Mouse (Mus musculus): ENCODE measurements at regions not wholly inside any gene's neighbourhood (a gene's known extent, or its start where the extent isn't known, plus 50 kb on each side); places are given as distances from the start of the nearest gene placed in this dataset.
"Not testable (repeated sequence)": the region's sequence is repeated elsewhere in the genome, so short reads cannot be mapped to it uniquely, and the experiment has no call there.

GRCm38 (mm10) chr9:3116311-3116710 lies 79.6 kb downstream of the Gm10715 start:
- WGBS = 89% methylated on average over 20 of the region's 20 CpGs
- not testable (repeated sequence) for ATAC-seq (ENCODE audit: insufficient read depth); H3K27me3 ChIP-seq (ENCODE audit: insufficient read depth, low read length); H3K4me1 ChIP-seq (ENCODE audit: insufficient read depth); H3K36me3 ChIP-seq (ENCODE audit: insufficient read depth); DNase-seq; H3K4me3 ChIP-seq (ENCODE audit: low read depth, low read length); H3K9ac ChIP-seq; H3K9me3 ChIP-seq (ENCODE audit: low read depth, low read length); H3K27ac ChIP-seq (ENCODE audit: low read depth); H3K4me2 ChIP-seq

GRCm38 (mm10) chr9:3161181-3161580 lies 124.5 kb downstream of the Gm10715 start:
- no peak for ATAC-seq (ENCODE audit: insufficient read depth)
- no peak for TF ChIP-seq CTCF (IDR thresholded peaks at IDR 0.05; ENCODE audit: low read depth)
- Histone ChIP-seq H3K27me3 (ENCODE audit: insufficient read depth, low read length) (no peaks in the 10 kb centered on the region), H3K4me2 (no peak overlapping the region), H3K27ac (ENCODE audit: low read depth) (no peak overlapping the region), H3K9ac (no peak overlapping the region), H3K4me1 (ENCODE audit: insufficient read depth) (no peaks in the 10 kb centered on the region), H3K36me3 (ENCODE audit: insufficient read depth) (no peaks in the 10 kb centered on the region), H3K4me3 (ENCODE audit: low read depth, low read length) (no peak overlapping the region), H3K9me3 (ENCODE audit: low read depth, low read length) (peaks cover 8% of the 10 kb centered on the region; the same call in 1 of the 2 replicates)
- no peak for DNase-seq

- no peak overlapping the region for H3K9ac ChIP-seq
- ATAC-seq (ENCODE audit: insufficient read depth) = no peak
- H3K4me2 ChIP-seq = no peak overlapping the region
- H3K4me3 ChIP-seq (ENCODE audit: low read depth, low read length) = no peak overlapping the region
- DNase-seq = no peak
- no peaks in the 10 kb centered on the region for H3K27me3 ChIP-seq (ENCODE audit: insufficient read depth, low read length)
- no peak for TF ChIP-seq CTCF (IDR thresholded peaks at IDR 0.05; ENCODE audit: low read depth)
- H3K27ac ChIP-seq (ENCODE audit: low read depth) = no peak overlapping the region
- no peaks in the 10 kb centered on the region for H3K4me1 ChIP-seq (ENCODE audit: insufficient read depth)
- H3K36me3 ChIP-seq (ENCODE audit: insufficient read depth) = no peaks in the 10 kb centered on the region
- peaks cover 7% of the 10 kb centered on the region; the same call in 1 of the 2 replicates for H3K9me3 ChIP-seq (ENCODE audit: low read depth, low read length)
These were observed 147.7 kb downstream of the Gm10715 start for GRCm38 (mm10) chr9:3184343-3184742.

DNA sequence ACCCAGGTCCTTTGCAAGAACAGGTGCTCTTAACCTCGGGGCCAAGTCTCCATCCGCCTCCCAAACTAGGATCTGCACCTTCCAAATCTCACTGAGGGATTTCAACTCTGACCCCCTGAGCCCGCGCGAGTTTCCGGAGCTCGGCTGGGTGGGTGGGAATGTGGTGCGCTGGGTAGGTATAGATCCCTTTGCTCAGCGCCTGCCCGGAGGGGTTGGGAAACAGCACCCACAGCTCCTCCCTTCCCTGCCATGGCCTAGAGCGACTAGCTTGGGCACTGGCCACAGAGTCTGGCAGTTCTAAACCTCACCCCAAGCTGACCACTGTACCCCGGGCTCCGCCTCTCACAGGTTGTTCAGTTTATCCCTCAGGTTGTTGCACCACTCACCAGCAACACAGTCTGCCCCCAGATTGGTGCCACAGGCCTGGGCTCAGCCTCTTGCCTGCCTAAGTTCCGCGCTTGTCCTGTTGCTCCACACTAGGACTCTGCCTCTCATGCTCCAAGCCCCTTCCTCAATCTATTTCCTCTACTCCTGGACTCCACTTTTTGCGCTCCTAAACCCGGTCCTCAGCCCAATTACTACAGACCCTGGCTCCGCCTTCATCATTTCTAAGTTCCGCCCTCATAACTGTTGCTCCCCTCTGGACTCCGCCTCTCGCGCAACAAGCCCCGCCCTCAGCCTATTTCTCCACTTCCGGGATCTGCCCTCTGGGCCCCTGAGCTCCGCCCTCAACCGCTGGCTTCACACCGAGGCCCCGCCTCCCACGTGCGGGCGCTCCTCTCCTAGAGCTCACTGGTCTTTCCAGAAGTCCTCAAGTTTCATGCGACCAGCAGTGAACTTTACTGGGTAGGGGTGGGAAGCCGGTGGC lies 135.6 kb upstream of the Alkbh8 start:
- Histone ChIP-seq H3K27me3 (ENCODE audit: insufficient read depth, low read length) (no peaks in the 10 kb centered on the region), H3K9me3 (ENCODE audit: low read depth, low read length) (no peaks in the 10 kb centered on the region), H3K4me1 (ENCODE audit: insufficient read depth) (no peaks in the 10 kb centered on the region), H3K9ac (no peak overlapping the region), H3K4me2 (no peak overlapping the region), H3K4me3 (ENCODE audit: low read depth, low read length) (no peak overlapping the region), H3K36me3 (ENCODE audit: insufficient read depth) (no peaks in the 10 kb centered on the region), H3K27ac (ENCODE audit: low read depth) (no peak overlapping the region)
- no peak for TF ChIP-seq CTCF (IDR thresholded peaks at IDR 0.05; ENCODE audit: low read depth)
- DNase-seq (no peak), ATAC-seq (ENCODE audit: insufficient read depth) (no peak; the same call in 1 of the 2 replicates)
- 36% methylated on average over 33 of the region's 33 CpGs for WGBS

DNA sequence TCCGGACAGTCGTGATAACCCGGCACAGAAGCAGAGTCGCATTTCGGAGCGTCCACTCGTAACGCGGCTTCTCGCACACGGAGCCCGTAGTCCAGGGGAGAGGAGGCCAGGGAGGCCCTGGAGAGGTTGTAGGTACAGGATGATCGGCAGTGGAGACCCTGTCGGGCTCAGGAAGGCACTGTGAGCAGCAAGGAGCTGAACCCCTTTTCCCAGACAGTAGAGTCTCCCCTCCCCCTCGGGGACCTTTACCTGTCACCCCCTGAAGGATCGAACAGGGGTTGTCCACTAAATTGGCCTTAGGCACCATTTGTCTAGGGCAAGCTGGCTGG lies 135.0 kb upstream of the Alkbh8 start:
- H3K36me3 ChIP-seq (ENCODE audit: insufficient read depth); H3K27ac ChIP-seq (ENCODE audit: low read depth); H3K4me3 ChIP-seq (ENCODE audit: low read depth, low read length); H3K27me3 ChIP-seq (ENCODE audit: insufficient read depth, low read length); H3K9me3 ChIP-seq (ENCODE audit: low read depth, low read length); H3K9ac ChIP-seq; ATAC-seq (ENCODE audit: insufficient read depth); H3K4me2 ChIP-seq; DNase-seq; H3K4me1 ChIP-seq (ENCODE audit: insufficient read depth): not testable (repeated sequence)
- 51% methylated on average over 16 of the region's 16 CpGs for WGBS

- H3K4me1 ChIP-seq (ENCODE audit: insufficient read depth); H3K27ac ChIP-seq (ENCODE audit: low read depth); H3K36me3 ChIP-seq (ENCODE audit: insufficient read depth); H3K9ac ChIP-seq; H3K27me3 ChIP-seq (ENCODE audit: insufficient read depth, low read length); ATAC-seq (ENCODE audit: insufficient read depth); DNase-seq; H3K4me3 ChIP-seq (ENCODE audit: low read depth, low read length); H3K9me3 ChIP-seq (ENCODE audit: low read depth, low read length); H3K4me2 ChIP-seq: not testable (repeated sequence)
- WGBS = 83% methylated on average over 1 of the region's 1 CpGs
These were observed 126.8 kb upstream of the Alkbh8 start for GRCm38 (mm10) chr9:3208120-3208519.

- H3K9me3 ChIP-seq (ENCODE audit: low read depth, low read length) = peaks cover 10% of the 10 kb centered on the region; the same call in 1 of the 2 replicates
- DNase-seq (peak; percentile 96), ATAC-seq (ENCODE audit: insufficient read depth) (peak; percentile 100)
- no peak overlapping the region for H3K4me2 ChIP-seq
- H3K36me3 ChIP-seq (ENCODE audit: insufficient read depth) = no peaks in the 10 kb centered on the region
- H3K4me3 ChIP-seq (ENCODE audit: low read depth, low read length) = no peak overlapping the region
- H3K27me3 ChIP-seq (ENCODE audit: insufficient read depth, low read length) = no peaks in the 10 kb centered on the region
- H3K27ac ChIP-seq (ENCODE audit: low read depth) = no peak overlapping the region
- WGBS = 61% methylated on average over 10 of the region's 10 CpGs
- no peaks in the 10 kb centered on the region for H3K4me1 ChIP-seq (ENCODE audit: insufficient read depth)
- H3K9ac ChIP-seq = no peak overlapping the region
- TF ChIP-seq CTCF (IDR thresholded peaks at IDR 0.05; ENCODE audit: low read depth) = no peak
These were observed 76.3 kb upstream of the Alkbh8 start for GRCm38 (mm10) chr9:3258396-3259300.
